Mouse (Mus musculus) left cerebral cortex, postnatal 14 days (tissue): ENCODE measurements around the gene Dnase2b. TPM values are rescaled to one million over a fixed set of nuclear protein-coding genes. Genes with fewer than 3 reads are reported as not detected.
A peak's percentile ranks its signal among the peaks of the same experiment; 100 is the strongest.

Experiments used
- DNase-seq, 2 experiments: peaks; one replicate each; pipeline ENCODE4 v3.0.0; 2021 to 2022; ENCODE audit warnings: low spot score in 2 of 2, mixed read lengths in 1 of 2
- intact Hi-C: fragments of 180-260 bp; cut with DNase I; formaldehyde crosslinking; loops from one replicate; pipeline ENCODE4 v1.15.1; 2025
- total RNA-seq, 2 experiments: library from RNA; stranded (reverse); gene quantifications; 2 replicates each; pipeline ENCODE4 v1.2.3; 2021

Dnase2b gene
- total RNA-seq, 2 experiments from 2014 or later = not detected

- intact Hi-C loops = no loop called here
- DNase-seq = no peak
These were observed 35.2 kb downstream of the Dnase2b start for GRCm38 (mm10) chr3:146580039-146580729.

- intact Hi-C loops = no loop called here
- DNase-seq = no peak
These were observed 37.8 kb downstream of the Dnase2b start for GRCm38 (mm10) chr3:146577591-146577990.

GRCm38 (mm10) chr3:146571341-146571740 lies 44.1 kb downstream of the Dnase2b start:
- no peak for DNase-seq
- intact Hi-C loops = no loop called here

- DNase-seq = no peak
- intact Hi-C loops = no loop called here
These were observed 44.5 kb downstream of the Dnase2b start for GRCm38 (mm10) chr3:146570939-146571338.

- intact Hi-C loops = no loop called here
- DNase-seq = no peak
These were observed 45.1 kb downstream of the Dnase2b start, which contains the start of gene Uox for GRCm38 (mm10) chr3:146570148-146570782. Gene Uox (plus strand): TSS chr3:146570426.

GRCm38 (mm10) chr3:146569594-146569993 lies 45.8 kb downstream of the Dnase2b start:
- DNase-seq = no peak
- intact Hi-C loops = loop anchor here (2.0 to 10.0 kb wide), 3 partner anchors 53 to 345 kb away; no protein-coding TSS in a partner anchor

- intact Hi-C loops = loop anchor here (2.0 to 10.0 kb wide), 3 partner anchors 55 to 347 kb away; no protein-coding TSS in a partner anchor
- no peak for DNase-seq
These were observed 47.4 kb downstream of the Dnase2b start for GRCm38 (mm10) chr3:146567884-146568530.

- intact Hi-C loops = loop anchor here (10.0 kb wide), 2 partner anchors 167 to 347 kb away; no protein-coding TSS in a partner anchor
- DNase-seq = no peak
These were observed 48.0 kb downstream of the Dnase2b start for GRCm38 (mm10) chr3:146567366-146567765.

GRCm38 (mm10) chr3:146565065-146565411 lies 50.4 kb downstream of the Dnase2b start:
- intact Hi-C loops = loop anchor here (10.0 kb wide), 2 partner anchors 170 to 350 kb away; no protein-coding TSS in a partner anchor
- no peak for DNase-seq

- intact Hi-C loops = loop anchor here (5.0 to 10.0 kb wide), 4 partner anchors 170 to 350 kb away; no protein-coding TSS in a partner anchor
- peak; percentile 91 to 94 for DNase-seq
These were observed 50.9 kb downstream of the Dnase2b start for GRCm38 (mm10) chr3:146564268-146565064.

- intact Hi-C loops = loop anchor here (5.0 to 10.0 kb wide), 4 partner anchors 172 to 352 kb away; no protein-coding TSS in a partner anchor
- no peak for DNase-seq
These were observed 52.5 kb downstream of the Dnase2b start for GRCm38 (mm10) chr3:146562936-146563335.

- peak; percentile 42 to 61 for DNase-seq
- intact Hi-C loops = loop anchor here (5.0 kb wide), 1 partner anchor 35 kb away; the partner anchor contains the start of gene Rpf1
These were observed 57.9 kb downstream of the Dnase2b start for GRCm38 (mm10) chr3:146557507-146557906.

- intact Hi-C loops = loop anchor here (5.0 kb wide), 1 partner anchor 34 kb away; the partner anchor contains the start of gene Rpf1
- no peak for DNase-seq
These were observed 58.8 kb downstream of the Dnase2b start for GRCm38 (mm10) chr3:146556567-146556966.

GRCm38 (mm10) chr3:146554816-146555215 lies 60.6 kb downstream of the Dnase2b start:
- no peak for DNase-seq
- intact Hi-C loops = loop anchor here (5.0 kb wide), 1 partner anchor 33 kb away; the partner anchor contains the start of gene Rpf1

- DNase-seq = no peak
- intact Hi-C loops = no loop called here
These were observed 71.8 kb downstream of the Dnase2b start for GRCm38 (mm10) chr3:146543632-146544031.

GRCm38 (mm10) chr3:146540521-146541273 lies 74.7 kb downstream of the Dnase2b start:
- intact Hi-C loops = no loop called here
- DNase-seq = no peak

GRCm38 (mm10) chr3:146534986-146535385 lies 80.4 kb downstream of the Dnase2b start:
- DNase-seq = no peak
- intact Hi-C loops = no loop called here
